Mouse (Mus musculus) cortical plate, adult 2 months (tissue): Measurements from ENCODE around the gene Tenm4.

Source experiments
- CTCF ChIP-seq: fragments of 200-500 bp; IDR thresholded peaks from 2 replicates; pipeline ENCODE4 v1.5.1; 2011; ENCODE audit warnings: mild to moderate bottlenecking, control low read depth, low read length; ENCODE audit not compliant: insufficient read depth; ENCODE audit errors: extremely low read depth
- POLR2A ChIP-seq: fragments of 200-500 bp; IDR thresholded peaks from 2 replicates; pipeline ENCODE4 v1.6.1; 2011; ENCODE audit warnings: mild to moderate bottlenecking, low read length, control low read depth; ENCODE audit not compliant: insufficient read depth; ENCODE audit errors: extremely low read depth

DNA sequence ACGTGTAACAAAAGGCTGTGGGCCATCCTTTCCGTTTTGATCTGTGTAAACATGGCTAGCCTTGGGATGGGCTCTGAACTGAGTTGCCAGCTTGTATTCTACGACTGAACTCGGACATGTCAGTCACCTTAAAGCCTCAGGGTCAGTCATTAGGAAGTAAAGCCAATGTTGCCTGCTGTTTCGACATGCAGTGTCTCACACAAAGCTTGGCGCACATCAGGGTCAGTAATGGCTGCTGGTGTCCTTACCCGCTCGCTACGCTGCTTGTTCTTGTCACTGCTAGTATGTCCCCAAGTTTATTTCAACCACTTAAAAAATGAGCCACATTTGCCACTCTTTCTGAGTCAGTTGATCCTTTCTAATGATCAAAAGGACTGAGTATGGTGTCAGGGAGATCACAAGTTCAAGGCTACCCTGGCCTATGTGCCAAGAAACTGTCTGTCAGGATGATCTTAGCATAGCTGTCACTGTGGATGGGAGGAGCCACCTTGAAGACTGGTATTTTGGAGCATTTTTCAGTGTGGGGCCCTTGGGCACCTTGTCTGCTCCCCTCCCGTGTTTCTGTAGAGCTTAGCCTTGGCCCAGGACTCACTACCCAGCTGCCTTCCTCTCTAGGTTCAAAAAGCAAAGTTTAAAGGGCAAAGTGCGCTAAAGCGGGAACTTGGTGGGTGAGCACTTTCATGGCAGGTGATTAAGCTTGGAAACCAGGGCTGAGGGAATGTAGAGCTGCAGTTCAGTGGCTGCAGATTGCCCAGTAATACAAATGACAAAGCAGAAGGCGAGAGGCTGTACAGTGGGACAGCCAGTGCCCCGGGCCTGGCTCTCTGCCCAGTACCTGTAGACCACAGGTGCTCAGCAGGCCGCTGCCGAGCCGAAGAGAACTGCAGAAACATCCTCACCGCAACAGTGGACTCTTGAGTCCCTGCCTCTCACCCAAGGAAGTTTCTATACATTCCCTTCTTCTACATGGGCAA, 718.3 kb downstream of the Tenm4 start:
- no peak for TF ChIP-seq CTCF
- no peak for TF ChIP-seq POLR2A
